Mouse (Mus musculus) heart, adult 2 months (tissue): ENCODE measurements around the gene Epn1.

Source experiments
- CTCF ChIP-seq: fragments of 200-600 bp; IDR thresholded peaks from 2 replicates; pipeline ENCODE4 v1.8.1; 2022; ENCODE audit warnings: antibody characterized with exemption, mild to moderate bottlenecking, moderate library complexity
- POLR2A ChIP-seq: fragments of 200-500 bp; IDR thresholded peaks from 2 replicates; pipeline ENCODE4 v1.6.1; 2011; ENCODE audit warnings: mild to moderate bottlenecking, low read depth, low read length, control low read depth; ENCODE audit not compliant: insufficient read depth

DNA sequence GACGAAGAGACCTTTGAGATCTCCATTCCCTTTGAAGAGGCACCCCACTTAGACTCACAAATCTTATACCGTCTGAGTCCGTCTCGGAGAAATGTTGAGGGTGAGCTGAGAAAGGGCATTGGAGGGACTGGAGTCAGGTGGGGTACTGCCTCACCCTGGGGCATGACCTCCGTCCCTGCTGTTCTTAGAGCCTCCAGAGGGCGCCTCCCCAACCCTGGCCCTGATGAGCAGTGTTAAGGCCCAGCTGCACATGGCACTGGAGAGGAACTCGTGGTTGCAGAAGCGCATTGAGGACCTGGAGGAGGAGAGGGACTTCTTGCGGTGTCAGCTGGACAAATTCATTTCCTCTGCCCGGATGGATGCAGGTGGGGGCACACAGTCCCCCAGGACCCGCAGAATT is 22.2 kb upstream of the Epn1 start:
- TF ChIP-seq POLR2A (no peak), CTCF (no peak)
